Mouse (Mus musculus) liver, embryonic 12.5 days (tissue): ENCODE measurements at regions not wholly inside any gene's neighbourhood (a gene's known extent, or its start where the extent isn't known, plus 50 kb on each side); places are given as distances from the start of the nearest gene placed in this dataset.

Source experiments
- ATAC-seq: fragments of 200-750 bp; cut with Nextera tagmentation; 2 replicates; pipeline ENCODE4 v1.8.0; 2017; ENCODE audit warnings: moderate number of reproducible peaks, mild to moderate bottlenecking, moderate library complexity
- H3K27ac ChIP-seq: fragments of 300-500 bp; sonication (generic); 2 replicates; pipeline ENCODE4 v1.5.1; 2016; ENCODE audit warnings: mild to moderate bottlenecking
- H3K27me3 ChIP-seq: fragments of 300-500 bp; sonication (generic); replicated peaks from 2 replicates; pipeline ENCODE4 v1.6.1; 2016; ENCODE audit warnings: mild to moderate bottlenecking, moderate library complexity
- H3K36me3 ChIP-seq: fragments of 300-500 bp; sonication (generic); 2 replicates; pipeline ENCODE4 v1.6.1; 2016; ENCODE audit warnings: mild to moderate bottlenecking, moderate library complexity
- H3K4me1 ChIP-seq: fragments of 300-500 bp; sonication (generic); 2 replicates; pipeline ENCODE4 v1.6.1; 2016
- H3K4me2 ChIP-seq: fragments of 300-500 bp; sonication (generic); 2 replicates; pipeline ENCODE4 v1.6.1; 2016; ENCODE audit warnings: mild to moderate bottlenecking, moderate library complexity
- H3K4me3 ChIP-seq: fragments of 300-500 bp; sonication (generic); 2 replicates; pipeline ENCODE4 v1.5.1; 2016; ENCODE audit warnings: mild to moderate bottlenecking, moderate library complexity
- H3K9ac ChIP-seq: fragments of 300-500 bp; sonication (generic); 2 replicates; pipeline ENCODE4 v1.6.1; 2016; ENCODE audit warnings: mild to moderate bottlenecking, moderate library complexity
- H3K9me3 ChIP-seq: fragments of 300-500 bp; sonication (generic); replicated peaks from 2 replicates; pipeline ENCODE4 v1.6.1; 2016; ENCODE audit warnings: mild to moderate bottlenecking, moderate library complexity
- WGBS: fragments of 180-500 bp; shearing (Covaris S2); methylation state at CpG from one replicate; pipeline ENCODE4 v1.1.7; 2016; ENCODE audit not compliant: insufficient replicate concordance; 5-methylcytosine and 5-hydroxymethylcytosine counted together

GRCm38 (mm10) chr10:40998799-40999198 is 73.3 kb downstream of the Gpr6 start:
- H3K27ac ChIP-seq = no peak overlapping the region
- H3K27me3 ChIP-seq = peaks cover 4% of the 10 kb centered on the region; the same call in 1 of the 2 replicates
- no peak overlapping the region for H3K4me2 ChIP-seq
- no peak for ATAC-seq
- no peaks in the 10 kb centered on the region for H3K36me3 ChIP-seq
- H3K4me3 ChIP-seq = no peak overlapping the region
- WGBS = 76% methylated on average over 11 of the region's 11 CpGs
- H3K9me3 ChIP-seq = no peaks in the 10 kb centered on the region
- H3K9ac ChIP-seq = no peak overlapping the region
- H3K4me1 ChIP-seq = no peaks in the 10 kb centered on the region

- Histone ChIP-seq H3K27me3 (peaks cover 4% of the 10 kb centered on the region; the same call in 1 of the 2 replicates), H3K9ac (no peak overlapping the region), H3K9me3 (no peaks in the 10 kb centered on the region), H3K36me3 (no peaks in the 10 kb centered on the region), H3K27ac (no peak overlapping the region), H3K4me3 (no peak overlapping the region), H3K4me2 (no peak overlapping the region), H3K4me1 (no peaks in the 10 kb centered on the region)
- WGBS = 59% methylated on average over 7 of the region's 7 CpGs
- no peak for ATAC-seq
Measured at GRCm38 (mm10) chr10:40998330-40998729, 73.8 kb downstream of the Gpr6 start.

- Histone ChIP-seq H3K4me1 (no peaks in the 10 kb centered on the region), H3K9ac (no peak overlapping the region), H3K27ac (no peak overlapping the region), H3K4me3 (no peak overlapping the region), H3K27me3 (0 out of 2 replicates have a peak, but pooled peaks cover 3% of the 10 kb centered on the region), H3K9me3 (no peaks in the 10 kb centered on the region), H3K36me3 (no peaks in the 10 kb centered on the region), H3K4me2 (no peak overlapping the region)
- WGBS = 52% methylated on average over 5 of the region's 5 CpGs
- ATAC-seq = no peak
Measured at GRCm38 (mm10) chr10:40997606-40998005, 74.5 kb downstream of the Gpr6 start.
